Mouse (Mus musculus) embryo, embryonic 11.5 days (tissue): ENCODE results near the gene Dynlt1f.
"Not testable (repeated sequence)": the region's sequence is repeated elsewhere in the genome, so short reads cannot be mapped to it uniquely, and the experiment has no call there.

Source experiments
- DNase-seq: peaks from one replicate; pipeline ENCODE4 v3.0.0-alpha.2; 2012; ENCODE audit warnings: low read depth, low spot score

Dynlt1f gene

DNA sequence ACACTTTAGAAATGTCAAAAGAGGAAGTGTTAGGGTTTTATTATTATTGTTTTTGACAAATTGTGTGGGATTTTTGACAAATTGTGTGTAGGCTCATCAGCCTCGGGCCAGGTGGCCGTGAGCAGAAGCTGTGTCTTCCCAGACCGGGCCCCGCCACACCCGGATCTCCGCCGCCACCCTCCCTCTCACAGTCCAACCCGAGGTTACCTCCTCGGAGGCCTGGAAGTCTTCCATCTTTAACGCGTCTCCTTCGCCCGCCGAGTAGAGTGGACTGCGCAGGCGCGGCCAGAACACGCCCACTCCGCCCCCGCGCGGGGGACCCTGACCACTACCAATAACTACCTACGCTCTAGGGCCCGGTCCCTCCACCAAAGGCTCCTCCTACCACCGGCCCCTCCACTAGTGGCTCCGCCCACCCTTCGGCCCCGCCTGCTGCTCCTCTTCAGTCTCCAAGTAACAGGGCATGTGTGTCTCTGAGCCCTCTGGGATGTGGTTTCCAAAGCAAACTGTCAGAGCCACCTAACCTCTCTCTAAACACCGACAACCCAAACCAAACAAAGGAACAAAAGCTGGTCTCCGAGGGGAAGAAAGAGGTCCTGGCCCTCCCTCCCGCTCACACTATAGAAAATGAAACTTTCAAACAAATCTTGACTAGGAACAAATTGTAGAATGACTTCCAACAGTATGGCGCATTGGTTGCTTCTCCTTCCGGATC lies at the start of gene Dynlt1f:
Dynlt1f (minus strand) TSS at position 334 of the 715 bp plus-strand sequence.
- DNase-seq: not testable (repeated sequence)

DNA sequence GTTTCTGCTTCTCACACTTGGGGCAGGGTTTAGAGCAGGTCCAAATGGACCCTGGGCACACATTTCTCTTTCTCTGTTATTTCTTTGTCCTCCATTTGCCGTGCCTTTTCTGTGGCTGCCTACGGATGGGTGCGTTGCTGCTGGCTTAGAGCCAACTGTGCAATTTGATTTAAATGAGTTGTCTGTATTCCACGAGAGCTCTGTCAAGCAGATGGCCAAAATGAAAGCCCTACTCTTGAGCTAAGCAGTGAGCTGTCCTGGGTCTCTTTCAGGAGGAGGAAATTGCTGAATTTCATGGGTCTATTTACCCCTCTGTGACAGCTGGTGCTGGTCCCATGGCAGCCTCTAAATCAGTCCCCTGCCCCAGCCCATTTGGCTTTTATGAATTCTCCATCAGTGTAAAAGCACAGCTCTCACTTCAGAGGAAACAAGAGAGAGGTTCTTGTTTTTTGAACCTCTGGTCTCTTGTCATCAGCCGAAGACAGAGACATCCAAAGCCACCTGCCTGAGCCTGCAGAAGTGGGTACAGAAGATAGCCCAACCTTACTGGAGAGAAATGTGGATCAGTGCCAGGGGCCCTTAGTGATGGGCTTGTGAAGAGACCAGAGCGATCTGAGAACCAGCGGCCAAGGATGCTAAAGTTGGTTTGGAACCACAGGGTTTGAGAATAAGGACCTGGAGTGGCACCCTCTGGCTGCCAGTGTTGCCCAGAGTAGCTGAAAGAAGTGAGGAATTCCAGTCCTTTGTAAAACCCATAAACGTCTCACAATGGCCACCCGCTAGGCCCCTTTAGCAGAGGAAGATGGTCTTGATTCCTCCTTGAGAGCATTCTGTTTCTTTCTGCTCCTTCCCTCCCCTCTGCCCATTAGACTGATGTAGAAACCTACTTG lies 47.9 kb upstream of the Dynlt1f start:
- not testable (repeated sequence) for DNase-seq

DNA sequence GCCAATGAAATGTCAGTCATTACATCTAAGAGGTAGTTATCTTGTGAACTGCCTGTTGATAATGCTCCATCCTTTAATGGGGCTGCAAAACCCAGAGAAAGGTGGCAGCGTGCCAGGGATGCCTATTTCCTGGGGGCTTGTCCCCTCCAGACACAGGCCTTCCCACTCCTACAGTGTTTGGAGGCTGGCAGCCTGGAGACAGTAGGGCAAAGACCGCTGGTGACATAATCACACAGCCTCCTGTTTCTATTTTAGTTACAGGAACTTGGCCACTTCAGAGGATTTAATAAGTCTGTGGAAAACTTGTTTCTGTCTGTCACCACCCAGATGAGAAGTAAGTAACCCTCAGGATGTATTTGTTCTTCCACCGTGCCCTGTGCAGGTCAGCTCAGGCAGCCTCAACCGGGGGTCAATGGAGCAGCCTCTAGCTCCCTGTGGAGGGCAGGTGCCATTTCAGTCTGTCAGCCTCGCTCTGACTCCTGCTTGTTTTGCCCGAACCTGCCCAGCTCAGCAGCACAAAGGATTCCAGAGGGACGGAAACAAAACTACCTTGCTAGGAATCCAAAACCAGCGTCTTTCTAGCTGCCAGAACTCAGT lies 47.0 kb upstream of the Dynlt1f start:
- not testable (repeated sequence) for DNase-seq

DNA sequence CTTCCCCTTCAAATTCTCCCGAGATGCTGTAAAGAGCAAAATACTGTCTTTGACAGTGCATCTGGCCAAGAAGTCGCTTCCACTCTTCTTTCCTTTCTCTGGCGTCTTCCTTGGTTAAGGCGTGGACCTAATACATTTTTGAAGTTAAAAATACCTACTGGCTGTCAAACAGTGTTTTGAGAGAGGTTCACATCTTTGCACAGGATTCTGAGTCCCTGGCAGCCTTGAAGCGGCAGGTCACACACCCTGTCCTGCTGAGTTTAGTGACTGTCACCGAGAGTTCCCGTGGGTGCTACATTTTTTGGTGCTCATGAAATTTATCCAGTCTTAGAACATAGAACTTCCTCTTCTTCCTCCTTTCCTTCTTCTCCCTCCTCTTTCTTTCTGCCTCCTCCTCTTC lies 44.4 kb upstream of the Dynlt1f start:
- not testable (repeated sequence) for DNase-seq

GRCm38 (mm10) chr17:6699502-6699901 lies 43.8 kb upstream of the Dynlt1f start:
- not testable (repeated sequence) for DNase-seq

DNA sequence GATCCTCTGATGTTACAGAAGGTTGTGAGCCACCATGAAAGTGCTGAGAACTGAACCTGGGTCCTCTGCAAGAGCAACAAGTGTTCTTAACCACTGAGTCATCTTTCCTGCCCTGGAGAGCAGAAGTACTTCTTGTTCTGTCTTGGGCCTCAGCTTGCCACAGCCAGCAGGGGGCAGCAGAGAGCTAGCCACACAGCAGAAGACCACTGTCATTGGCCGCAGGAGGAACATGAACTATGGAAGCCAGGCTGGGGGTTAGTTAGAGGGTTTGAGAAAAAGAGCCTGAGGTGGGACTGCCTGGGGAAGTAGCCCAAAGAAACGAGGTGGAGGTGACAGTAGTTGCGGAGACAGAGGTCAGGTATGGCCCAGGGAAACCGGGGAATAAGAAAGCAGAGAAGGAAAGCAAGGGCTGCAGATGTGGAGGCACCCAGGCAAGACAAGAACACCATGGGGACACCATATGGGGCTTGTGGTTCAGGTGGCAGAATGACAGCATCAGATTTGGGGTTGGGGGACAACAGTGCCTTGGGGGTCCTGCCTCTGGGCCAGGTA lies 41.6 kb upstream of the Dynlt1f start:
- not testable (repeated sequence) for DNase-seq

- DNase-seq: not testable (repeated sequence)
Observed at GRCm38 (mm10) chr17:6696521-6696920, 40.8 kb upstream of the Dynlt1f start.

DNA sequence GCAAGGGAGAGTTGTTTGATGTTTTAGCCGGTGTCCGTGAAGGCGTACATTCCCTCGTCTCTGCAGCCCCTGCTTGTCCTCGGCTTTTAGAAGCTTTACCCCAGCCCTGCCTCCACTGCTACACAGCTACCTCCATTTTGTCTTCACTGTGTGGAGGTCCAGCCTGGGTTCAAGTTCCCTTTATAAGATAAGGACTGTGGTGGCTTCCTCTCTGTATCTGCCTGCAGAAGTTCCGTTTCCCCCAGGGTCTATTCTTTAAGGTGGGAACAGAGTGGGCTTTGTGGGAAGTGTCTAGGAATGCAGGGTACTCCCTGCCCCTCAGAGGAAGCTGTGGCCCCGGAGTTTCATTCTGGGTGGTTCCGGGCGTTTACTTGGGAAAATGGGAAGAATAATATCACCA lies 40.0 kb upstream of the Dynlt1f start:
- not testable (repeated sequence) for DNase-seq

- DNase-seq: peak; percentile 45
Observed at GRCm38 (mm10) chr17:6691596-6691995, 35.9 kb upstream of the Dynlt1f start.

- DNase-seq: not testable (repeated sequence)
Observed at GRCm38 (mm10) chr17:6689344-6689743, 33.6 kb upstream of the Dynlt1f start.

- not testable (repeated sequence) for DNase-seq
Observed at GRCm38 (mm10) chr17:6686299-6686971, 30.7 kb upstream of the Dynlt1f start.

- not testable (repeated sequence) for DNase-seq
Observed at GRCm38 (mm10) chr17:6685288-6685818, 29.7 kb upstream of the Dynlt1f start.

GRCm38 (mm10) chr17:6684464-6685287 lies 29.0 kb upstream of the Dynlt1f start:
- DNase-seq: not testable (repeated sequence)

- DNase-seq: not testable (repeated sequence)
Observed at GRCm38 (mm10) chr17:6683702-6684101, 28.0 kb upstream of the Dynlt1f start.

DNA sequence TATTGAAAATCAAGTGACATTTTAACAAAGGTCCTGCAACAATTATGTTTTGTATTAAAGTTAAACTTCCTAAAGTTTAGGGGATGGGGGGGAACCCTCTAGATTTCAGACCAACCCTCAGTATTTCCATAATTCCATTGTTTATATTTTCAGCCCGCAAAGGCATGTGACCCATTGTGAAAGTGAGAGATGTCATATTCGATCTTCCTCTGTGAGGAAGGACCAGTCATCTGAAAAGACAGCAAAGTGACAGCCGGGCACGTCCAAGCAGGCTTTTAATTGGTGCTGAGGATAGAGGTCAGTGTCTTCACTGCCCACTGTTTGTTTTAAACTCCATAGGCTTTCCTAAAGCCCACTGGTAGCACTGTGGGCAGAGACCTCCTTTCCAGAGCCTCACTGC lies 26.0 kb upstream of the Dynlt1f start:
- DNase-seq: not testable (repeated sequence)

DNA sequence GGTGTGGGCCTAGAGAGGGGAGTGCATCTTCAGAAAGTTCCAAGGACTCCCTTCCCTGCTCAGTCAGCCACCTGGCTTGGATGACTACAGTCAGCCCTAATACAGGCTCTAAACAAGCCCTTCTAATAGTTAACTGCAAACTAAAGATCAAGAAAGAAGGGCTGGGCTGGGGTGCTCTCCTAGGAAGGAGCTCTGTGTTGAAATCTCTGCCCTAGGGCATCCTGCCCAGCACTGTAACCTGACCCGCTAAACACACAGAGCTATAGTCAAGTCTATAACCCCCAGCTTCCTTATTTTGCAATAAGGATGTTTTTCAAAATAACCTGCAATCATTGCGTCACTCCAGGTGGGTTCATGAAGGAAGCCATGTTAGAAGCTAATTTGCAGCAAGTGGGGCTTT lies 22.4 kb upstream of the Dynlt1f start:
- not testable (repeated sequence) for DNase-seq

DNA sequence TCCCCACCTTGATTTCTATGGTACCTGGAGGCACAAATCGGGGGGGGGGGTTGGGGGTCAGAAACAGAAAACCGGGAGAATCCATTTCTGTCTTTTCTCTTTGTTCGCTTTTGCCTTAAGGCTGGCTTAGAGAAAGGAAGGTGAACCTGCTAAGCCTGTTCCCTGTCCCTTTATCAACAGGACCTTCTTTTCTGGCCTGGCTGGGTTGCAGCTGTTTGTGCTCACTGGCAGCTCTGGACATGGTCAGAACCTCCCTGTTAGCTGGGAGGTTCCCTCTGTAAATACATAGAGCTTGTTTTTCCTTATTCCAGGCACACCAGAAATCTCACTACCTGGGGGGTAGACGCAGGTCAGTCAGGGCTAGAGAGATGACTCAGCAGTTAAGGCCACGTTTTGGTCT lies 18.6 kb upstream of the Dynlt1f start:
- not testable (repeated sequence) for DNase-seq

DNA sequence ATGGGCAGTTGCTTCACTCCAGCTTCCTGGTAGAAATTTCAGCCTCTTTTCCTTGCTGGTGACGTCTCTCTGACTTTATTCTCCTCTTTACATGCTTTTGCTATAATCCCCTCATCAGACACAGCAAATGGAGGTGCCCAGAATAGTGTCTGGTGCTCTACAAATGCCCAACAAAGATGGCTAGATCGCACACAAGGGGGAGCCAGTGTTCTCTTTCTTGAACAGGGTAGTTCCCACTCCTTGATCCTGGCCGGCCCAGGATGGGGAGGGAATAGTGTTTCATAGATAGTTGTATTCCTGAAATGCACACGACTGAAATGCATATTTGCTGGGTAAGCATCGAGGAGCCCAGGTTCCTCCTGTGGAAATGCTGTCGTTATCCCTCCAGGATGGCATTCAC lies 12.8 kb upstream of the Dynlt1f start:
- not testable (repeated sequence) for DNase-seq

GRCm38 (mm10) chr17:6665389-6665788 lies 9.7 kb upstream of the Dynlt1f start:
- DNase-seq: not testable (repeated sequence)

GRCm38 (mm10) chr17:6662840-6663239 lies 7.1 kb upstream of the Dynlt1f start:
- DNase-seq: not testable (repeated sequence)
